Mouse (Mus musculus) urinary bladder, postnatal 10 days (tissue): Measurements from ENCODE around the gene Dop1b.
"Not testable (repeated sequence)": the region's sequence is repeated elsewhere in the genome, so short reads cannot be mapped to it uniquely, and the experiment has no call there.

Experiments used
- DNase-seq: peaks from one replicate; pipeline ENCODE4 v3.0.0; 2022; ENCODE audit warnings: low spot score

The Dop1b gene

DNA sequence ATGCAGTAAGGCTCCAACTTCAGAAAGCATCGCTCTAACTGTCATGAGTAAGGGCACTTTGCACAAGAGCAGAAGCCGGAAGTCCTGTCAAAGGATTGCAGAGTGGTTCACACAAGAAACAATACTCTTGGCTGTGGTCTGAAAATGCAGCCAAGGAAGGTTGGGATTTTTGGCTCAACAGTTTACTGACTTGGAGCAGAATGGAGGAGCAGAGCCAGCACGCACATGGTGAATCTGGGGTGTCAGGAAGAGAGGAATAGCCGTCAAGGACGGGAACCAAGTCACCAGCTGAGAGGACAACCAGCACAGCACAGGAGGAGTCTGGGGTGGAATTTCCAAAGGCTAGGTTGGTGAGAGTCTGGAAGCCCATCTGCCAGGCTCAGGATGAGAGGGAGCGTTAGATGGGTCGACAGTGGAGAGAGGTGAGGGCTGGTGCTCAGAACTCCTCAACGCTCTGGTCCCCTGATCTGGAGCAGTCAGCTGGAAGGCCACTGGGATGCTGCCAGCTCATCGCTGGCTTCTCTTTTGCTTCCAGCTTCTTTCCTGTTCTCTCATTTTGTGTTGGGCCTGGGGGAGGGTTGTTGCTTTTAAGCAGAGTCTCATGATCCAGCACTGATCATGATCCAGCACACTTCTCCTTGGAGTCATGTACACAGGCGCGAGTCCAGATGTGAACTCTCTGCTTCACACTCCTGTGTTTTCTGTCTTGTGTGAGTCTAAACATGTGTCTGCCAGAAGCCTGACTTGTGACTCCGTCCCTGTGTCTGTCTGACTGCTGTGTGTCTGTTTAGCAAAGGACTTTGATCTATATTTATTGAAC, 85.5 kb downstream of the Dop1b start:
- no peak for DNase-seq

DNA sequence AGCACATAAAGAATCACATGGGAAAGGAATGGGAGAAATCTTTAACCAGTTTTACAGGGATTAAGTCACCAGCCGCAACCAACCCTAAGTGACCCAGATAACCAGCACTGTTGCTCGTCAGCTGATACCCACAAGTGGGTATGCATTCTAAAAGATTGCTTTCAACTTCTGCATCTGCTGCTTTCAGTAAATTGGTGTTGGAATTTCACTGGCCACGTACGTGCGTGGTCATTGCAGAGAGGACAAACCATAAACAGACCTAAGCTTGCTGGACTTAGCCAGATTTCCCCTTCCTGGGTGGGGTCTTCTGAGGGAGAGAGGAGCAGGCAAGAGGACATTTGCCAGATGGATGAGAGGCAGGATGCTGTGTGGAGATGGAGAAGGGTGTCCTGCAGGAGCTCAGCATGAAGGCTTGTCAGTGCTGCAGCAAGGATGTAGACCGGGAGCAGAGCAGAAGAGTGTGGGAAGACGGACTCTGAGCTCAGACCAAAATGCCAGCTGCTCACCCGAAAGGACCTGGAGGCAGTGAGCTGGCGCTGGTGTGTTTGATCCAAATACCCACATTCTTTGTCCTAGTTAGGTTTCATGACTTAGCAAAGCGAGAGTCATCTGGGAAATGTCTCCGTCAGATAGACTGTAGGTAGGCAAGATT, 86.3 kb downstream of the Dop1b start:
- no peak for DNase-seq

DNA sequence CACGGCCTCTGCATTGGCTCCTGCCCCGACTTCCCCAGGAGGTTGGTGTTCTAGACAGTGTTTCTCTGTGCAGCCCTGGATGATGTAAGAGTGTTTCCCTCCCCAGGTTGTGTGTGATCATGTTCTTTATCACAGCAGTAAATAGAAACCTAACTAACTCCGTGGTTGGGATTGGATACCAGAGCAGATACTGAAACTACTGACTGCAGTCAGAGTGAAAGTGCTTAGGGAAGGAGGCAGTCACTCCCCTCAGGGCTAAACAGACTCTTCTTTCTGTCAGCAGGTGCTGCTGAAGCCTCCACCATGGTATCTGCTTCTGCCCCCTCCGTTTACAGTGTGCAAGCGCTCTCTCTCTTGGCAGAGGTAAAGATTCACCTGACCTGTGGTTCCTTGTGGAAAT, 86.9 kb downstream of the Dop1b start:
- DNase-seq: no peak

DNA sequence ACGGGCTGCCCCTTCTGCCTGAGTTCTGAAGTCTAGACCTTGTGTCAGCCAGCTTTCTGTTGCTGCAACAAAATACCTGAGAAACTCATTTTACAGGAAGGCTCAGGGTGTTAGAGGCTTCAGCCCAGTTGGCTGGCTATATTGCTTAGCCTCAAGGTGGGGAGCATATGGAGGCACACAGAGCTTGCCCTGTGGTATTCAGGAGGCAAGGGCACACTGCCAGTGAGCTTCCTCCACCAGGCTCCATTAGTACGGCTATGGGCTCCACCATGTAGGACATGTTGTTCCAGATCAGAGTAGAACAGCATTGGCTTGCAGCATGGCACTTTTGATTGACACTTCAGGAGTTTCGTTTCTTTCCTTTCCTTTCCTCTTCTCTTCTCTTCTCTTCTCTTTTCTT, 87.4 kb downstream of the Dop1b start:
- no peak for DNase-seq

DNA sequence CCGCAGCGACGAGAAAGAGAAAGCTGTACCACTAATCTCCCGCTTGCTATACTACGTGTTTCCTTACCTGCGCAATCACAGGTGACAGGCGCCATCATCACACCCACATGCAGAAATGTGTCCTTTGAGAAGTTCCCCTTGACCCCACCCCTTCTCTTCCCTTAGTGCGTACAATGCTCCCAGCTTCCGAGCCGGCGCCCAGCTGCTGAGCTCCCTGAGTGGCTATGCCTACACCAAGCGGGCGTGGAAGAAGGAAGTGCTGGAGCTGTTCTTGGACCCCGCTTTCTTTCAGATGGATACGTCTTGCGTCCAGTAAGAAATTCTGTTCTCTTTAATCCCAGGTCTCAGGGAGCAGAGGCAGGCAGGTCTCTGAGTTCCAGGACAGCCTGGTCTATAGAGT, 88.2 kb downstream of the Dop1b start:
- no peak for DNase-seq

DNA sequence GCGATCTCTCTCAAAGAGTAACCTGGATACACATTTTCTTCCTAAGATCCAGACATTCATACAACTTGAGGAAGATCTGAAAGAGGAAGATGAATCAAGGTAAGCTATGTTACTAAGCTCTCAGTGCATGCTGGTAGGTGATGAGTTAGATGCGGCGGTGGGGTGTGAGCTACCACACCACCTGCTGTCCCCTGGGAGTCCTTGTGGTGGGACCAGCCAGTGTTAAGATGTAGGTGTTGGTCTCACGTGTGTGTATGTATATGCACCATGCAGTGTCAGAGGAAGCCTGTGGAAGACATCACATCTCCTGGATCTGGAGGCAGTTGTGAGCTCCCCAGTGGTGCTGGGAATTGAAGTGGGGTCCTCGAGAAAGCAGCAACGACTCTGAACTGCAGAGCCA, 95.5 kb downstream of the Dop1b start:
- DNase-seq: no peak

DNA sequence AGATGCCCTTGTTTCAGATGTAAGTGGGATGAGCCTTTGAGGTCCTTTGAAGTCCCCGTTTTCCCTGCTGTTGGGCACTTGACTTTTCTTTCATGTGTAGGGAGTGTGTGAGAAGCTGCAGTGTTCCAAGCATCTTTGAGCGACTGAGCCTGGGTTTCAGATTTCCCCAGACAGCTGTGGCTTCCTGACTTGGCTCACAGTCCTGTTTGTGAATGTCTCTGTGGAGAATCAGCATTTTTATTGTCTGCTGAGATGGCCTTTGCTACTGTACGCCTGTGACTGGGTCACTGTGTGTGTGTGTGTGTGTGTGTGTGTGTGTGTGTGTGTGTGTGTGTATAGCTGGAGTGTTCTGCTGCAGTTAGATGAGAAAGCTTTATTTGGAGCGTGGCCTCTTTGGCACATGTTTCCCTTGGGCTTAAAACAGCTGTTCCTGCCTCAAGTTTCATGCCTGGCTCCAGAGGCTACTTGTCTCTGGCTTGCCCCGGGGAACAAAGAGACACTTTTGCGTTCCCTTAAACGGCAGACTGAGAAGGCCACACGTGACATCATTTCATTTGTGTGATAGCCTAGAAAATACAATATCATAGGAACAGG, 96.4 kb downstream of the Dop1b start:
- DNase-seq: no peak

DNA sequence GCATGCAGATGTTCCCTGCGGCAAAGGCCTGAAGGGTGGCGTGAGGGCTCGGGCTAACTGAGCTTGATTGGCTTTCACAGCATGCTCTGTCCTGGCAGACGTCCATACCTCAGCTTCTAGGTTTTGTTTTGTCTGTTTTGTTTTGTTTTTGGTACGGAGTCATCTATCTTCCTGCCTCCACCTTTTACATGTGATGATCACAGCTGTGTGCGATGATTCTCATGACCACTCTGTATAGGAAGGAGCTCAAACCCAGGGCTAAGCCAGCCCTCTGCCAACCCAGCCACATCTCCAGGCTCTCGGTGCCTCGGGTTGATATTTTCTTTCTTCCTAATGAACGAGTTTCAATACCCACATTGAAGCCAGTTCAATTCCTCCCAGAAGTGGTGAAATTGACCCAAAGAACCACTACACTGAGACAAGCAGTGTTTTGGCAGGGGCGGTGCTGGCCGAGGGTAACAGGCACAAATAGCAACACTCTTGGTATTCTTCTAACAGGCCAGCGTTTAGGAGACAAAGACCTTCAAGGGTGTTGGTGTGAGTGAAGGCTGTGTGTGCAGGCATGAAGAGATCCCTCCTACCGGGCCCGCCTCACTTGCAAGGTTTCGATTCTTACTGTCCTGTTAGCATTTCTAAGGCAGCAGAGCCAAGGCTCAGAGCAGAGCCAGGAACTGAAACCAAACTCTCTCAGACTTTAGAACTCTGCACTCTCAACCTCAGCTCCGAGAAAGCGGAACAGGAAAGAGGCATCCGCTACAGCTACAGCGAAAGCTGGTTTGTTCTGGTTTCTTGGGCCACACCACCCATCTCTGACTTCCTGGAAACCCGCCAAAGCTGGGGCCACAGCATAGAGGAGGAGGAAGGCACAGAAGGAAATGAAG, 104.4 kb downstream of the Dop1b start:
- DNase-seq: no peak

DNA sequence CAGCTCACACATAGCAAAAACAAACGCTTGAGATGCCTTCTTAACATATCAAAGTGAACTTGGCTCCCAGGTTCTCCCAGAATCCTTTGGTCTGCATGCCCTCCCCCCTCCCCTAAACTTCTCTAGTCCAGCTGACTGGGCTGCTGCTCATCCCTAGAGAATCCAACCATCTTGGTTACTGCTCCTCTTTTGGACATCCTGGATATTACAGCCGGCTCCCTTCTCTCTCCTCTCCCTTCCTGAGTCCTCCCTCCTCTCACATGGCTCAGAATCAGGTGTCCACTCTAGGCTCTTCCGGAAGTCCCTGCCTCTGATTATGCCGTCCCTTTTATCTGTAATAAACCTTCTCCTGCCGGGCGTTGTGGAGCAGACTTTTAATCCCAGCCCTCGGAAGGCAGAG, 105.2 kb downstream of the Dop1b start:
- no peak for DNase-seq

DNA sequence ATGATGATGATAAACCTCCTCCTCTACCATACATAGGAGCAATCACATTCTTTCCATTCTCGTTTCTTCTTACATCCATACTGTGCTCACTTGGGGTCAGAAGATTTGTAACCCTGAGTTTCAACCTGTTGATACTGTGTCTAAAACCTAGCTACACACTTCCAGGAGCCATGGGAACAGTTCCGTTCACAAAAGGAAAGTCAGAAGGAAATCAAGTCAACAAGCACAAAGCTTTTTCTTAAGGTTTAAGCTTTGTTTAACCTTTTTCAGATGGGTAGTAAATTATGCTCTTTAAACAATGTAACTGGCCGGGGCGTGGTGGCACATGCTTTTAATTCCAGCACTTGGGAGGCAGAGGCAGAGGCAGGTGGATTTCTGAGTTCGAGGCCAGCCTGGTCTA, 105.7 kb downstream of the Dop1b start:
- DNase-seq: no peak

DNA sequence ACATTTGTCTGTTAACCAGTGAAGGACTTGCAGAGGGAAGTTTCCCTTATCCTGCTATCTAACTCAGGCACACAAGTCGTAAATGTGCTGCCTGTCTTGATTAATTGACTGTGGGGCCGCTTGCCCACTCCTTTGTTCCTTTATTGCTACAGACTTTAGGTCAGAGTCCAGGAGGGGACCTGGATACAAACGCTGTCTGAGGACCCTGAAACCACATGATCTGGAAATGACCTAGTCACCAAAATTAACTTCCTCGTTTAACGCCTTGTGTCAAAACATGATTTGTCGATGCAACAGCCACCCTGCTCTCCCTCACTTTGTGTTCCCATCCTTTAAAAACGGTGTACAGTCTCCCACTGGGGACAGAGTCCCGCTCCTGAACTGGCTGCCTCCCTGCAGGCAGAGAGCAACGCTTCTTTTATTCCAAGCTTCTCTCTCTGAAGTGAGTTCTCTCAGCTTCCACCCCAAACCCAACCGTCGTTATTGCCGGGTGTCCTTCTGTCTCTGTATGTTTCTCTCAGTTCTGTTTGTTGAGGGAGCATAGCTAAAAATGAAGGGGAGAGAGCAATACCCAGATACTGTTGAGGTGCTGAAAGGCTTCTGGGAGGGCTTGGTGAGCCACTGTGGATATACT, 107.1 kb downstream of the Dop1b start:
- no peak for DNase-seq

DNA sequence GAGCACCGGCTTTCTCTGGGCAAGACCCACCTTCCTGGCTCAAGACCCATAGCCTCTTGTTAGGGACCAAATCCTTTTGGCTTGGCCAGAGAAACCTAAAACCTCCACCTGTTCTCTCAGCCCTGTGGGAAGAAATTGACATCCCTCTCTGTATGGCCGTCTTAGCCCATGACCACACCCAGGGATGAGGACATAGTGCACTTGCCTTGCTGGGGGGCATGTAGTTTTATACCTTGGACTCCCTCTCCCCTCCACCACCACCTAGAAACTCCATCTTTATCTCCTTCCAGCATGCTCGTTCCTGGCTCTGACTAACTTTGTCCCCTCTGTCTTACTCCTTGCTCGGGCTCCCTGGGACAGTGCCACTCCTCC, 107.6 kb downstream of the Dop1b start:
- DNase-seq: no peak

DNA sequence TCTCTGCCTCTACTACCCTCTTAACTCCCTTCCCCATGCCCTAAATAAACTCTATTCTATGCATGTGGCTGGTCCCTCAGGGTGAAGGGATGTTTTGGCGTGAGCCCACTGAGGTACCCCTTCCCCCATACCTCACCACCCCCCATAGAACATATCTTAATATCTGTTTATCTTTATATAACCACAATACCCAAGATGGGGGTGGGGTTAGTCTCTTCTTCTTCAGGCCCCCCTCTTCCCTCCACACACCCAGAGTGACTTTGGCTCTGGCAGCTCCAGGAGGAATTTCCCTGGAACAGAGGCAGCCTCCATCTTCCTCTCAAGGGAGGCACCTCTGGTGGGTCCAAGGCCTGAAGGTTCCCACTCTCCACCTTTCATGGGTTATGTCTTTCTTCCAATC, 108.3 kb downstream of the Dop1b start:
- DNase-seq: no peak

DNA sequence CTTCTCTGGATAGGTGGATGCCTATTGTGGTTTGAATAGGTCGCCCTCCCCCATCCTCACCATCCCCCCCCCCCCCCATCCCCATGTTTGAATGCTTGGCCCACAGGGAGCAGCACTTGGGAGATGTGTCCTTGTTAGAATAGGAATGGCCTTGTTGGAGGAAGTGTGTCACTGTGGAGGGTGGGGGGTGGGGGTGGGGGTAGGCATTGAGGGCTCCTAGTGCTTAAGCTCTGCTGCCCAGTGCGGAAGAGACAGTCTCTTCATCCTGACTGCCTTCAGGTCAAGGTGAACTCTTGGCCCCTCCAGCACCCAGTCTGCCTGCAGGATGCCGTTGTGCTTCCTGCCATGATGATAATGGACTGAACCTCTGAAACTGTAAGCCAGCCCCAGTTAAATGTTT, 110.0 kb downstream of the Dop1b start:
- no peak for DNase-seq

DNA sequence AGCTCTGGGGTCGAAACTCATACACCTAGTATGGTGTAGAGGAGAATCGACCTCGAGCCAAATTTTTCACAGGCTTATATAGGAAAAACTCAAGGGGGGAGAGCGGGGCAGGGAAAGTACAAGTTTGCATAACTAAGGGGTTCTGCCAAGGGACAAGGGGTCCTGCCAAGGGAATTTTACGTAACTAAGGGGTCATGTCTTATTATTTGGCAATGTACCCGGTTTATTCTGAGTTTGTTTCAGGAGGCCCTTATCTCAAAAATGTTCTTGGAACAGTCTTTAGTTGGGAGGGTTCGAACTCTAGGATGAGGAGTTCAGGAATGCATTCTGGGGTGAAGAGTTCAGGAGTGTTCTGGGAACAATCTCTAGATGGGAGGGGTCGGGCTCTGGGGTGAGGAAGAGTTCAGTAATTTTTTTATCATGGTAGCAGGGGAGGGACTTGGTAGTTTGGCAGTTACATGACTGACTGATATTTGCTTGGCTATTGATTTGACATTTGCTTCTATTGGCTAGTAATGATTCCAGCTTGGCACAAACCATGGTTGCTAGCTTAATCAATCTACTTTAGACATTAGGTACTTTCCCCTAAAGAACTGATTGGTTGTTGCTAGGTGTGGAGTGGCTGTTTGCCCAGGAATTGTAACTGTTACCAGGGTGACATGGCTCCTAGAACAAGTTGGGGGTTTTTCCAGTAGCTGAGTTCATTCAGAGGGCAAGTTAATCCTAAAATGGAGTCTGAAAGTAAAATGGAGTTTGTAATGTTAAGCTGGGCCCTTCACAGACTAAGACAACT, 110.9 kb downstream of the Dop1b start:
- DNase-seq: not testable (repeated sequence)

DNA sequence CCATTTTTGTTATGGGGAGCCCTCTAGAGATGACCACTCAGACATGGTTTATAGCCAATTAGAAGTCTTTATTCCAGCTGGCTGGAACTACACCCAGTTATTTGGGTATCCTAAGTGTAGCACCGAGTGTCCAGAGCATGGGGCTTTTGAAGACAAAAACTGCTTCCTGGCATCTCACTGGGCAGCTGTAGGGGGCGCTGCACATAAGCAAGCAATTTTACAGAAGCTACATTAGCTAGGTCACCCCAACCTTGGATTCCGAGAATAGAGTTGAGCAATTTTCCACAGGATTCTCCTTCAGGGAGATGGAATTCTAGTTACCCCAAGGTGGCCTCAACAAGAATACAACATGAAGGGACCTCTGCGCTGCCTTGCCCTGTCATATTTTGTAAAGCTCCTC, 113.1 kb downstream of the Dop1b start:
- no peak for DNase-seq

DNA sequence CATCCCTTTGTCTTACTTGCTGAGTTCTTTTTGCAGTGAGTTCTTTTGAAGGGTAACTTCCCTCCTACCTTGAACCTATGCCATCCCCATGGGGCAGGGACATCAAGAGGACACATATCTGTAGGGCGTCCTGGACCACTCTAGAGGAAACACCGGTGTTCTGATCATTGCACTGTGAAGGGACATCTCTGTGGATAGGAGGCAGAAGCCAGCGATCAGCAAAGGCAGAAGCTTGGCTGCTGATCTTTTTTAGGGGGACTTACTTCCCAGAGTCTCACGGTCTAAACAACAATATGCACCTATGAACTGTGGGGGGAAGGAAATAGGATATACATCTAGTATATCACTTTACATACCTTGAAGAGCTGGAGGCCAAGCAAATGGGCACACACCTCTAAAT, 113.8 kb downstream of the Dop1b start:
- DNase-seq: no peak

DNA sequence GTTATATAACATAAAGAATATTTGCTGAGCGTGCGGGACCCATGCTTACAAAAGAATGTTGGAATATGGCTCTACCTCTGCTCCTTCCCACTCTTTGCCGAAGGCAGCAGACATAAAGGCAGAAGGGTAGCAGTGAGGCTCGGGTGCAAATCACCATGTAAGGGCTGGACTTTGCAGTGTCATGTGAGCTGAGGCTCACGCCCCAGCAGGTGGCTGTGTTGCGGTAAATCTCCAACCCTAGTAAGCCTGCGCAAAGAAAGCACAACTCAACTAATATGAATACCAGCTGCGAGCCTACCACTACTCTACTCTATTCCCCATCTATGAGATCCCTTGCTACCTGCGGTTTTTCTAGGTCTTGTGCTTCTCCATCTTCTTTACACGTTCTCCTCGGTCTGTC, 114.3 kb downstream of the Dop1b start:
- no peak for DNase-seq

DNA sequence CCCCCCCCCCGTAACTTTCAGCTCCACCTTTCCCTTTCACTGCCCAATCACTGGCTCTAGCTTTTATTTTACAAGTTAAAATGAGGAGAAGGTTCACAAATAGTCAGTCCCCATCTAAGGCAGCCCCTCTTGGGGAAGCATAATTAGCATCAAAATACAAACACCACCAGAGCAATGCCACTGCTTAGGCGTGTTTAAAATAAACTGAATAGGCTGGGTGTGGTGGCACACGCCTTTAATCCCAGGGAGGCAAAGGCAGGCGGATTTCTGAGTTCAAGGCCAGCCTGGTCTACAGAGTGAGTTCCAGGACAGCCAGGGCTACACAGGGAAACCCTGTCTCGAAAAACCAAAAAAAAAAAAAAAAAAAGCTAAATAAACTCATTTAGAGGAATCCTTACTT, 114.8 kb downstream of the Dop1b start:
- not testable (repeated sequence) for DNase-seq

DNA sequence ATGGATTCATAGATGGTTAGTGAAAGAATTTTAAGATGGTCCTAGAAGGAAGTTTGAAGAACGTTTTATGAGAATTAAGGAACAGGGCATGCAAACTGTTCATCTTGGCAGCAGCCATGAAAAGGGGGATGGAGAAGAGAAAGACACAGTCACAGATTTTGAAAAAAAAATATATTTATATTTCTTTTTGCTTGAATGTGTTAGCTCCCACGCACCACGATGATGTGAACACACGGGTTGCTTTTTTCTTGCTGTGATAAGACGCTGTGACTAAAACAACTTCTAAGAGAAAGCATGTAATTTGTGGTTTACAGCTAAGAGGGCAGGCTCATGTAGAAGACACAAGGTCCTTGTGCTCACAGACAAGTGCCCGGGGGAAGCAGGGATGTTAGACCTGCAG, 115.2 kb downstream of the Dop1b start:
- no peak for DNase-seq

DNA sequence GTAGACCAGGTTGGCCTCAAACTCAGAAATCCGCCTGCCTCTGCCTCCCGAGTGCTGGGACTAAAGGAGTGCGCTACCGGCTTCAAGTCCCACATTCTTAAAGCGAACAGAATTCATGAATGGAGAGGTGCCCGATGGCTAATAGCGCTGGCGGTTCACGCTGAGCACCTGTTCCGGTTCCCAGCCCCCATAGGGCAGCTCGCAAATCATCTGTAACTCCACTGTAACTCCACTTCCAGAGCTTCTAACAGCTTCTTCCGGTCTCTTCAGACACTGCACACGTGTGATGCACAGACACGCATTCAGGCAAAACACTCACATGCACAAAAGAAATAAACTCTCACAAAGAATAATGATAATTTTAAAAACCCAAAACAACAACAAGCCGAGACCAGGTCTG, 117.8 kb downstream of the Dop1b start:
- DNase-seq: no peak
